Mouse (Mus musculus) embryo, embryonic 9.5 days (tissue): ENCODE data around the gene Usp16.

Source experiments
- DNase-seq: peaks from one replicate; pipeline ENCODE4 v3.0.0-alpha.2; 2017; ENCODE audit errors: extremely low spot score

Usp16 gene

DNA sequence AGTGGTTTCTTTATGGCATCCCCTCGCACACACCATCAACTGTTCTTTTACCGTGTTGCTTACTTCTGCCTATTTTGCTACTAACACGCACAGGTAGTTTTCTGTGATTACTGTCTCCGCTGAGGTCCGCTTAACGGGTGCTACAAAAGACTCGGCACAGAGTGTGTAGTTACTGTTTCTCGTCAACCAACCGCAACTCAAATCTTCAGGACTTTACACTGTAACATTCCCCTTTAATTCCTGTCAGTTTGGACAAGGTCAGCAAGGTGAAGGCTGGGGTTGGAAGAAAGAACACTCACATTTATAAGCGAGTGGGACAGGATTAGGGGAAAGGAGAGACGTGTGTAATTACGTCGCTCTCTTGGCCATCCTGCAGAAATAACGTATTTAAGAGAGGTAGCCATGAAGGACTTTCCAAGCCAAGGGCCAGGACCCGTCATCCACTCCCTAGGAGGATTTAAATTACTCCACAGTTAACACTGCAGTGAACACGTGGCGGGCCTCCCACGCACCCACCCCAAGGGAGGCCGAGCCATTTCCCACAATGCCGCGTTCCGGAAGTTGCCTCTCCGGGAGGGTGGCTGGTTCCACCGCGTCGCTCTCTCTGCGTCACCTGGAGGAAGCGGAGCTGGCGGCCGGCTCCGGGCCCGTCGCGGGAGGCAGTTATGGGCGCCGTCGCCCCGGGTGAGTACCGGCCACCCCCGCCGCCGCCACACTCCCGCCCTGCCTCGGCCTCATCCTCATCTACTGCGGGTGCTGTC is at the start of gene Usp16:
TSS of gene Usp16 (plus strand) at position 285 of the 761 bp plus-strand sequence.
- peak; percentile 88 for DNase-seq

DNA sequence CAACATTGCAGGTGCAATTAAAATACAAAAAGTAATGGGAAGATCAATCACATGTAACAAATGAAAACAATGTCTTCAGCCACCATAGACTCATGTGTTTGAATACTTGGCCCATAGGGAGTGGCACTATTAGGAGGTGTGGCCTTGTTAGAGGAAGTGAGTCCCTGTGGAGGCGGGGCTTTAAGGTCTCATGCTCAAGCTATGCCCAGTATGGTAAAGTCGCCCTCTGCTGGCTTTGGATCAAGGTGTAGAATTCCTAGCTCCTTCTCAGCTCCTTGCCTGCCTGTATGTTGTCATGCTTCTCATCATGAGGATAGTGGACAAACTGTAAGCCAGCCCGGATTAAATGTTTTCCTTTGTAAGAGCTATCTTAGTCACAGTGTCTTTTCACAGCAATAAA is 49.5 kb upstream of the Usp16 start:
- DNase-seq, result no peak

DNA sequence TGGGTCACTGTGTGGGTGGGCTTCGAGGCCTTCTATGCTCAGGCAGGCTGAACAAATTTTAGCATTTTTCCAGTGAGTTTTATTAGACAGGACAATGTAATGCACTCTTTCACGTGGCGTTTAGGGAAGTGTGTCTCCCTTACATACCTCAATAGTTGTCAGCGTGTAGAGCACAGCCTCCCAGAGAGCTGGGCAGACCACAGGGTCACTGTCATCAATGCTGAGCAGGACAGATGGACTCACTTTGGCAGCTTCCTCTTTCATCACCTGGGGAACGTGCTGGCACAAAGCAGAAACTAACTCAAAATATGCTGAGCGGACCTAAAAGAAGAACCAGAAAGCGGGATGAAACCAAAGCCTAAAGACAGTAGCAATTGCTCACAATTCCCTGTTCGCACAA is 33.8 kb upstream of the Usp16 start:
- no peak for DNase-seq

DNA sequence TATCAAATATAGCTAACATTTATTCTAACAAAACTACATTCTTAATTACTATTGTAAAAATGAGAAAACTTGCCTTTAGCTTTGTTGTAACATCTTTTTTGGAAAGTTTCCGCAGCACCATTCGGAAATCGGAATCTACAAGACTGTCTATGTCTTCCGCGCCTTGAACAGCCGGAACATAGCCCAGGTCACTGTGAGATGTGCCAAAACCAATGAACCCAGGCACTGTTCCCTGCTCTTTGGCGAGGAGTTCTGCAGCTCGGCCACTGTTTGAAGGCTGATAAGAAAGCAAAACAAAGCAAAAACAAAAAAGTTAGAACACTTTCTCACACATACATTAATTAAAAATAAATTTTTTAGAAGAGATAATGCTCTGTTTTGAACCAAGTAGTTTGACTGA is 27.0 kb upstream of the Usp16 start:
- DNase-seq, result no peak

- DNase-seq, result peak; percentile 97
Measured at GRCm38 (mm10) chr16:87432033-87432814, 22.3 kb upstream of the Usp16 start, which contains the start of gene Ltn1. Gene Ltn1 (minus strand): TSS chr16:87432612.

GRCm38 (mm10) chr16:87434266-87434665 is 20.2 kb upstream of the Usp16 start:
- no peak for DNase-seq

DNA sequence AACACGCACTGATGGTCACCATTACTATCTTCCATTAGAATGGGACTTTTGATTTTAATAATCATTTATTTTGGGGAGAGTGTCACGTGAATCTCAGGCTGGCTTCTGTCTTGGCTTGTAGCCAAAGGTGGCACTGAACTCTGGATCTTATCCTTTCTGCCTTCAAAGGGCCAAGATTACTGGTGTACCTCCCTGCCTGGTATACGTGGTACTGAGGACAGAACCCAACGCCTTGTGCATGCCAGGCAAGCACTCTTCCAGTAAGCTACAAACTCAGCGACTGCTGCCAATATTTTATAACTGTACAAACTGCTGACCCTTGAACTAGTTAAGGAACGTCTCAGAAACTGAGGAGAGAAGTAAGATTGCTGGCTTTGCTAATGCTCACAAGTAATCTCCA is 19.6 kb upstream of the Usp16 start:
- DNase-seq, result no peak

DNA sequence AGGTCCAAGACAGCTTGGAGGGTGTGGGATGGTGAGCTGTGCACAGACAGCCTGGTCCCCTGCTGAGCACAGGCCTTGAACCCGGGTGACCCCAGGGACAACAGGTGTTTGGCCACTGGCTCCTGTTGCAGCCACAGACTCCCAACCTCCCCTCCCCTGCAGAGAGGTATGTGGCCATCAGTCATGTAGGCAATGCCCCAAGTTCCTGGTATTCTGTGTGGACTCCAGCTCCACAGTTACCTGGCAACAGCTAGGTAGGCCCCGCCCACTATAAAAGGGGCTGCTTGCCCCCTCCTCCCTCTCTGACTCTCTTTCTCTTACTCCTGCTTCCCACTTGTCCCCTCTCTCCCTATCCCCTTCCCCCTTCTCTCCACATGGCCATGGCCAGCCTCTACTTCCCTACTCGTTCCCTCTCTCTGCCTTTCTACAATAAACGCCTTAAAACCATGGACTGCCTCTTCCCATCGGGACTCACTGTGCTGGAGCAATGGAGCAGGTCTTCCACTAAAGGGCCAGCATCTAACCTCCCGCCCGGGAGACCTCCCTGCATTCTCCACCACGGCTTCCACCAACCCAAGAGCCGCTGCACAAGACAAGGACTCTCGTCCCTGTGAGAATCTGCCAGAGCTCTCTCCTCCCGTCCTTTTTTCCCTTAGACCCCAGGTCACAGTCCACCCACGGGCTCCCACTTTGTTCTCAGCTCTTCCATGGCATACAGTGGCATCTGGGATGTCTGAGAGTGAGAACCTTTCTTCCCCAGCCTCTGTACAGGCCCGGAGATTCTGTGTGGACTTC is 18.9 kb upstream of the Usp16 start:
- no peak for DNase-seq

- DNase-seq, result no peak
Measured at GRCm38 (mm10) chr16:87437096-87437495, 17.4 kb upstream of the Usp16 start.

GRCm38 (mm10) chr16:87438697-87439096 is 15.8 kb upstream of the Usp16 start:
- DNase-seq, result no peak

DNA sequence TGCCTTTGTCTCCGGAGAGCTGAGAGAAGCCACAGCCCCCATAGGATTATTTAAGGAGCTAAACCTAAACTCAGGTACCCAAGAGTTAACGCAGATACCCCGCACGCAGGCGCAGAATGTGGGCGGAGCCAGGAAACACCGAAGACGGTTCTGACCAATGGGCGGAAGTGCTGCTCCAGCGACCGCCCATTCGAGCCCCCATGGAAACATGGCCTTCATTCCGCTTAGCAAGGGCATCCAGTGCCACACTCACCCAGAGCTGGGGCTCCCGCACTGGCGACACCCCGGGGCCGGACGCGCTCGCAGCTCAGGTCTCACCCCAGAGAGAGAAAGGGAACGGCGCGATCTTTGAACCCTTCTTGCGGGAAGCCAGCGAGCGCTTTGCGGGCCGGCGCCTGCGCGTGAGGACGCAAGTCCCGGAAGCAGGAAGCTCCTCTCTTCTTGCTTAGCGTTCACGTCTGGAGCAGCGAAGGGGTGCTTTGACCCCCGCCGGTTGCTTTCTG is 14.3 kb upstream of the Usp16 start, which contains the start of gene Rwdd2b:
TSS of gene Rwdd2b (minus strand) at position 390 of the 503 bp plus-strand sequence.
- DNase-seq, result peak; percentile 91

- no peak for DNase-seq
Measured at GRCm38 (mm10) chr16:87441089-87441488, 13.4 kb upstream of the Usp16 start.

- DNase-seq, result no peak
Measured at GRCm38 (mm10) chr16:87442291-87442690, 12.2 kb upstream of the Usp16 start.

- no peak for DNase-seq
Measured at GRCm38 (mm10) chr16:87443245-87443644, 11.3 kb upstream of the Usp16 start.

DNA sequence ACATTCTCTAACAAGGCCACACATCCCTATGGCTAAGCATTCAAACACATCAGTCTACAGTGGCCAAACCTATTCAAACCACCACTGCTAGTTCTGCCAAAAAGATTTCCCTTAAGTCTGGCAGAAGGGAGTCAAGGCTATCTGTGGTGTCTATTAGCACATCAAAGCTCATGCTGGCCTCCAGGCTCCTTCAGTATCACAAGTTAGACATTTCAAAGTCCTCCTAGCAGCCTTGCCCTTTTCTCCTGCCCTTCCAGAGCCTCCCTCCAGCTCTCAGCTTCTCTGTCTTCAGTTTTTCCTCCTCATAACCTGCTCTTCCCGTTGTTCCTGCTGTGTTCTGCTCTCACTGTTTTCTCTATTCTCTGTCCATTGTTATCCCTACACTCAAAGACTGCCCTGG is 10.4 kb upstream of the Usp16 start:
- DNase-seq, result no peak

DNA sequence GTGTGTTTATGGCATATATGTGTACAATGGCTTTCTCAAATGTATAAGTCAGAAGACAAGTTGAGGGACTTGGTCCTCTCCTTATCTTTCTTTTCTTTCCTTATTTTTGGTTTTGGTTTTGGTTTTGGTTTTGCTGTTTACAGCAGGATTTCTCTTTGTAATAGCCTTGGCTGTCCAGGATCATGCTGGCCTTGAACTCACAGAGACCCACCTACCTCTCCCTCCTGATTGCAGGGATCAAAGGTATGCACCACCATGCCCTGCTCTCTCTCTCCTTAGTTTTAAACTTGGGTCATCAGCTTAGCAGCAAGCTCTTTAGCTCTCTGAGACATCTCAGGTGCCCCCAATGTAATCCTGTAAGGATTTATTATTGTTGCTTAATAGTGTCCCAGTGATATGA is 9.4 kb upstream of the Usp16 start:
- no peak for DNase-seq

DNA sequence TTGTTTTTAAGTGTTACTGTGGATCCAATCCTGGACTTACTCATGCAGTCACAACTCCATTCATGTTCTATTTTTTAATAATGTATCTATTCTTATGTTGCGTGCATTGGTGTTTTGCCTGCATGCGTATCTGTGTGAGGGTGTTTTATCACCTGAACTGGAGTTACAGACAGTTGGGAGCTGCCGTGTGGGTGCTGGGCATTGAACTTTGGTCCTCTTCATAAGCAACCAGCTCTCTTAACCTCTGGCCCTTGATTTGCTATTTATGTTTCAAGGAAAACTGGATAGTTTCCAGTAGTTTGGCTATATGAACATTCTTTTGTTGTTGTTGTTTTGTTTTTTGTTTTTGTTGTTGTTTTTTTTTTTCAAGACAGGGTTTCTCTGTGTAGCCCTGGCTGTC is 9.0 kb upstream of the Usp16 start:
- no peak for DNase-seq

DNA sequence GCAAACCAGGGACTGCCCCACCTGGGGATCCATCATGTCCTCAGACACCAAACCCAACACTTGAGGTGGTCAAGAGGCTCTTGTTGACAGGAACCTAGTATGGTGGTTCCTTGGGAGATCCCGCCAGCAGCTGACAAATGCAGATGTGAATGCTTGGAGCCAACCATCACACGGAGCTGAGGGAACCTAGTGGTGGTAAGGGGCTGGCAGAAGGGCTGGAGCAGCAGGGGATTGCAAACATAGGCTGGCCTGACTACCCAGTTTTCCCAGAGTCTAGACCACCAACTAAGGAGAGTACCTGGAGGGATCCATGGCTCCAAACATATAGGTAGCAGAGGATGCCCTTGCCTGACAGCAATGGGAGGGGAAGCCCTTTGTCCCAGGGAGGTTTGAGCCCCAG is 1.3 kb upstream of the Usp16 start:
- no peak for DNase-seq

- no peak for DNase-seq
Measured at GRCm38 (mm10) chr16:87455180-87455611, 693 bp downstream of the Usp16 start.

DNA sequence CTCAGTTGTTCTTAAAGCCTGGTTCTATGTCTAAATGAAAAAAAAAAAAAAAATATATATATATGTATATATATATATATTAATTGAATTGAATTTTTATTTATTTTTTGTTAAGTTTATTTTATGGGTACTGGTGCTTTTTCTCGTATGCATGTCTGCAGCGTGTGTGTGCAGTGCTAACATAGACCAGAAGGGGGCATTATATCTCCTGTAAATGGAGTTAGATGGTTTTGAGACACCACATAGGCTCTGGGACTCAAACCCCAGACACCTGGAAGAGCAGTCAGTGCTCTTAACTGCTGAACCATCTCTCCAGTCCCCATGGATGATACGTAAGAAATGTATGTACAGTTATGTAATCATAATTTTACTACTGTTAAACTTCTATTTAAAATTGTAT is 4.2 kb downstream of the Usp16 start:
- no peak for DNase-seq

GRCm38 (mm10) chr16:87470579-87470978 is 16.1 kb downstream of the Usp16 start:
- no peak for DNase-seq

GRCm38 (mm10) chr16:87484367-87484766 is 29.9 kb downstream of the Usp16 start:
- no peak for DNase-seq
